8 mouse cellular contexts compared by ENCODE assay signal in the genomic region with DNA sequence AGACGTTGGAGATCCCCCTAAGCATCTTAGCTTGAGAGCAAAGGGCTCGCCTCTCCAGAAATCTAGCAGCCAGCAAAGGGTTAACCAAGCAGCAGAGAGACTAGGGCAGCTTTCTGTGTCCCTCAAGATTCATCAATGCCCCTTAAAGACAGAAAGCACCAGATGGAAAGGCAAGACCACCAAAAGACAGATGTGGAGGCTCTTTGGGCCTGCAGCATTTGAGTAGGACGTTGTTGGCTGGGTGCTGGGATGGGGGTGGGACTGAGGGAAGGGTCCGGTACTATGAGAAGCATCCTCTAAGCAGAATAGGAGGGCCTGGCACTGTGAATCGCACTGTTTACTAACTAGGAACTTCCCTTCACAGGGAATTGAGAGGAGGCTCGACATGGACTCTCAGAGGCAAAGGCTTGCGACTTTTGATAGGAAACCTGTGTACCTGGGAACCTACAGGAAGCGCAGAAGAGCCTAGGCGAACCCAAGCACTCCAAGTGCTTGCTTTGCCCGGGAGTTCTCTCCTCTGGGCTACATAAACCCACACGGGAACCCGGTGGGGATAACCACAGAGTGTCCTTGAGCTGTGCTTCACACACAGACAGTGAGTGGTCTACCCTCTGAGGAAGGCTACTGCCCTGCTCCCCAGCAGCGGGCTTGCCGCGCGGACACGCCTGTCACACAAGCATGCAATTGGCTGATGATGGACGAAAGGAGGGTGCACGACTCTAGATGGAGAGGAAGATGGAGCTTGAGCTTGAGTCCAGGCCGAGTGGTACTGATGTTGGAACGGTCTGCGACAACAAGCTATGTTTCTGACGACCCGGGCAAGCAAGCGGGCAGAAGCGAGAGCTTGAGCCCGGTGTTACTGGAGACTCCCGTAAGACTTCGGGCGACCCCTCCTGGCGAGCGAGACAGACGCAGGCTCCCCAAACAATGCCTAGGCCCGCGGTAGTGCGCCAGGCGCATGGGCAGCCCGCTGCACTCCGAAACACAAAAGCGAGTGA. TPM values are rescaled to one million over a fixed set of nuclear protein-coding genes. Genes with fewer than 3 reads are reported as not detected.
DNase-seq lines count a peak whose midpoint lies in the region; ATAC-seq and TF ChIP-seq lines count a peak whose summit lies in the region.

No protein-coding gene starts in this region.

- TF ChIP-seq CTCF in C2C12 (IDR thresholded peaks at IDR 0.05; ENCODE audit: control insufficient read depth, insufficient read depth, insufficient read length) = peak; percentile 66
- TF ChIP-seq CTCF in testis, adult 2 months (IDR thresholded peaks at IDR 0.05; ENCODE audit: control insufficient read depth, insufficient read depth, insufficient replicate concordance, low read depth, low read length) = no peak; the same call in 1 of the 2 replicates

- 9% methylated on average over 40 of the region's 40 CpGs for WGBS in liver, embryonic 15.5 days (ENCODE audit: insufficient replicate concordance)
- WGBS in neural tube, embryonic 12.5 days = 8% methylated on average over 40 of the region's 40 CpGs

- ATAC-seq in liver, embryonic 15.5 days (ENCODE audit: insufficient read depth) = no peak
- ATAC-seq in neural tube, embryonic 12.5 days (ENCODE audit: low FRiP score, low read depth) = peak; percentile 72

- H3K4me2 ChIP-seq in liver, embryonic 15.5 days = peak overlapping the region; percentile 57
- peak overlapping the region; percentile 85 for H3K4me2 ChIP-seq in neural tube, embryonic 12.5 days (replicated peaks)

- H3ac ChIP-seq in C2C12 (ENCODE audit: control insufficient read depth, insufficient read length, low read depth) = peak overlapping the region; percentile 59

- peaks cover 16% of the 10 kb centered on the region for H3K27me3 ChIP-seq in C2C12 (ENCODE audit: control insufficient read depth, insufficient read depth, insufficient read length)
- peaks cover 63% of the 10 kb centered on the region for H3K27me3 ChIP-seq in liver, embryonic 15.5 days
- H3K27me3 ChIP-seq in neural tube, embryonic 12.5 days (replicated peaks) = 0 out of 2 replicates have a peak, but pooled peaks cover 7% of the 10 kb centered on the region
- no peaks in the 10 kb centered on the region; the same call in 1 of the 2 replicates for H3K27me3 ChIP-seq in testis, adult 2 months (ENCODE audit: control insufficient read depth, insufficient read depth, low read length)

- intact Hi-C loops in heart, postnatal 36 days (cut with DNase I) = loop anchor here (2.0 to 5.0 kb wide), 3 partner anchors 267 to 477 kb away; no protein-coding TSS in a partner anchor

- no peak overlapping the region for H3K9ac ChIP-seq in liver, embryonic 15.5 days
- peak overlapping the region; percentile 61 for H3K9ac ChIP-seq in neural tube, embryonic 12.5 days

- H3K4me1 ChIP-seq in liver, embryonic 15.5 days (replicated peaks) = peaks cover 7% of the 10 kb centered on the region; the same call in 1 of the 2 replicates
- peaks cover 36% of the 10 kb centered on the region for H3K4me1 ChIP-seq in neural tube, embryonic 12.5 days
- peaks cover 12% of the 10 kb centered on the region for H3K4me1 ChIP-seq in testis, adult 2 months (ENCODE audit: control insufficient read depth, insufficient read depth, low read length)

- TF ChIP-seq POLR2A in testis, adult 2 months (IDR thresholded peaks at IDR 0.05; ENCODE audit: control insufficient read depth, low read depth, low read length) = no peak

- H3K79me3 ChIP-seq in C2C12 (ENCODE audit: low read depth) = no peaks in the 10 kb centered on the region

- H3K79me2 ChIP-seq in C2C12 (ENCODE audit: control insufficient read depth, insufficient read depth) = no peaks in the 10 kb centered on the region

- no peaks in the 10 kb centered on the region for H3K36me3 ChIP-seq in C2C12 (ENCODE audit: control insufficient read depth, insufficient read depth)
- H3K36me3 ChIP-seq in liver, embryonic 15.5 days (replicated peaks) = no peaks in the 10 kb centered on the region
- H3K36me3 ChIP-seq in neural tube, embryonic 12.5 days = no peaks in the 10 kb centered on the region
- H3K36me3 ChIP-seq in testis, adult 2 months (ENCODE audit: control insufficient read depth, insufficient read depth, low read length) = no peaks in the 10 kb centered on the region

- H3K9me3 ChIP-seq in liver, embryonic 15.5 days (replicated peaks) = no peaks in the 10 kb centered on the region
- no peaks in the 10 kb centered on the region for H3K9me3 ChIP-seq in neural tube, embryonic 12.5 days

- DNase-seq in brain, adult 2 months (ENCODE audit: low read depth, low spot score) = peak; percentile 76
- peak; percentile 89 for DNase-seq in forelimb bud, embryonic 11.5 days (ENCODE audit: low read depth, low spot score)
- peak; percentile 68 to 72 for DNase-seq in heart, postnatal 36 days
- peak; percentile 66 for DNase-seq in layer of hippocampus, adult 11-12 months (ENCODE audit: low spot score)

- no peak overlapping the region for H3K4me3 ChIP-seq in C2C12 (ENCODE audit: insufficient read depth, poor library complexity, severe bottlenecking)
- H3K4me3 ChIP-seq in liver, embryonic 15.5 days (replicated peaks) = peak overlapping the region; percentile 22; the same call in 1 of the 2 replicates
- peak overlapping the region; percentile 35 for H3K4me3 ChIP-seq in neural tube, embryonic 12.5 days
- peak overlapping the region; percentile 20 for H3K4me3 ChIP-seq in testis, adult 2 months (ENCODE audit: control insufficient read depth, low read depth, low read length)

- H3K27ac ChIP-seq in liver, embryonic 15.5 days (replicated peaks) = no peak overlapping the region
- H3K27ac ChIP-seq in neural tube, embryonic 12.5 days = no peak overlapping the region
- H3K27ac ChIP-seq in testis, adult 2 months (ENCODE audit: control insufficient read depth, insufficient read depth, low read depth, low read length) = no peak overlapping the region

TF ChIP-seq in C2C12, 6 proteins besides CTCF, POLR2A, EP300 and RAD21:
- TF ChIP-seq MAX (IDR thresholded peaks at IDR 0.05) (no peak), MYOG (IDR thresholded peaks at IDR 0.05; ENCODE audit: control insufficient read depth, extremely low read depth, insufficient read length) (no peak), MYOD1 (IDR thresholded peaks at IDR 0.05; ENCODE audit: control insufficient read depth, insufficient read length, low read depth) (no peak), USF1 (IDR thresholded peaks at IDR 0.05; ENCODE audit: low read depth) (no peak), FOSL1 (IDR thresholded peaks at IDR 0.05; ENCODE audit: insufficient read depth, low read length, poor library complexity, severe bottlenecking) (no peak), CEBPB (IDR thresholded peaks at IDR 0.05; ENCODE audit: low read depth) (no peak)
TF ChIP-seq in C2C12: peak in this region for 0.

RNA-seq across cellular contexts. Expression of a gene that starts 2.3 kb away (rescaled TPM):
- 0.26 TPM for polyA plus RNA-seq in C2C12 (2012; fragmentation: generic; extraction: Trizol)
- 1 to 10 TPM; 5.2 to 5.7 TPM for total RNA-seq in heart, postnatal 36 days (2021)
- 2.4 and 4.1 TPM in 2 replicates for polyA plus RNA-seq in liver, embryonic 15.5 days (2015; fragmentation: Nextera tagmentation; extraction: Ambion mirVana)
- polyA plus RNA-seq in neural tube, embryonic 12.5 days (2016; fragmentation: Nextera tagmentation; extraction: Ambion mirVana) = 116 and 133 TPM in 2 replicates
- 0.67 and 4.2 TPM in 2 replicates for polyA plus RNA-seq in testis, adult 2 months (2012; rRNA removed)

Comparison
In these comparisons a context has a peak if more than half of its experiments do, and no peak if none do; other contexts are left out.
1. RNA of a gene that starts 2.3 kb away (polyA plus RNA-seq): 116 to 133 TPM in neural tube, embryonic 12.5 days; 2.4 to 4.1 TPM in liver, embryonic 15.5 days, 0.67 to 4.2 TPM in testis, adult 2 months and 0.26 TPM in C2C12 (single experiment); every median in the first group is over 10 times any median in the second.
2. Peak in every context shown above with its lines, with median percentiles within 50 percentile points of each other: DNase-seq.